Mouse (Mus musculus) liver, embryonic 12.5 days (tissue): ENCODE measurements around the gene Olfr561. TPM values are rescaled to one million over a fixed set of nuclear protein-coding genes. Genes with fewer than 3 reads are reported as not detected.

ENCODE experiments used
- ATAC-seq: fragments of 200-750 bp; cut with Nextera tagmentation; 2 replicates; pipeline ENCODE4 v1.8.0; 2017; ENCODE audit warnings: moderate number of reproducible peaks, mild to moderate bottlenecking, moderate library complexity
- H3K27ac ChIP-seq: fragments of 300-500 bp; sonication (generic); 2 replicates; pipeline ENCODE4 v1.5.1; 2016; ENCODE audit warnings: mild to moderate bottlenecking
- H3K27me3 ChIP-seq: fragments of 300-500 bp; sonication (generic); replicated peaks from 2 replicates; pipeline ENCODE4 v1.6.1; 2016; ENCODE audit warnings: mild to moderate bottlenecking, moderate library complexity
- H3K36me3 ChIP-seq: fragments of 300-500 bp; sonication (generic); 2 replicates; pipeline ENCODE4 v1.6.1; 2016; ENCODE audit warnings: mild to moderate bottlenecking, moderate library complexity
- H3K4me1 ChIP-seq: fragments of 300-500 bp; sonication (generic); 2 replicates; pipeline ENCODE4 v1.6.1; 2016
- H3K4me2 ChIP-seq: fragments of 300-500 bp; sonication (generic); 2 replicates; pipeline ENCODE4 v1.6.1; 2016; ENCODE audit warnings: mild to moderate bottlenecking, moderate library complexity
- H3K4me3 ChIP-seq: fragments of 300-500 bp; sonication (generic); 2 replicates; pipeline ENCODE4 v1.5.1; 2016; ENCODE audit warnings: mild to moderate bottlenecking, moderate library complexity
- H3K9ac ChIP-seq: fragments of 300-500 bp; sonication (generic); 2 replicates; pipeline ENCODE4 v1.6.1; 2016; ENCODE audit warnings: mild to moderate bottlenecking, moderate library complexity
- H3K9me3 ChIP-seq: fragments of 300-500 bp; sonication (generic); replicated peaks from 2 replicates; pipeline ENCODE4 v1.6.1; 2016; ENCODE audit warnings: mild to moderate bottlenecking, moderate library complexity
- WGBS: fragments of 180-500 bp; shearing (Covaris S2); methylation state at CpG from one replicate; pipeline ENCODE4 v1.1.7; 2016; ENCODE audit not compliant: insufficient replicate concordance; 5-methylcytosine and 5-hydroxymethylcytosine counted together
- polyA plus RNA-seq: library from polyadenylated mRNA; unstranded; fragments of >200 nt; fragmentation: Nextera tagmentation; extraction: Ambion mirVana; gene quantifications from 2 replicates; pipeline ENCODE4 v1.2.1, GENCODE M21; 2016

The Olfr561 gene
- not detected in 2 replicates for polyA plus RNA-seq

DNA sequence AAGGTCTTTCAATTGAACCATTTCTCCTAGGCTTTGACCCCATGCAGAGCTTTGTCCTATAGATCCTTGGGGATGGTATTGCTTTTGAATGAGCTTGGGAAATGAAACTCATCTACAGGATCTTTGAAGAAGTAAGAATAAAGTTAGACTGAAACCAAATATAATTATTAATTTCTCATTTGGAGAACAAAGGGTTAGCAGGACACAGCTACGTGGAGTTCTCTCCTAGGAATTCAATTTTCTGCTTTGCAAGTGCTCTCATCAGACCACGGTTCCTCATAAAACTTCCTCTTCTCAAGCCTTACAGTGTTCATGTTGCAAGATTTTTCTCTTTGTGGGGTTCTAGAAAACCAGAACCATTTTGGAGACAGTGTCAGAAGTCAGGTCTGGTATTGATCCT is at the start of gene Olfr561:
TSS of gene Olfr561 (plus strand) at position 301 of the 400 bp plus-strand sequence.
- 33% methylated on average over 2 of the region's 2 CpGs for WGBS
- no peak for ATAC-seq
- H3K9me3 ChIP-seq = no peaks in the 10 kb centered on the region

DNA sequence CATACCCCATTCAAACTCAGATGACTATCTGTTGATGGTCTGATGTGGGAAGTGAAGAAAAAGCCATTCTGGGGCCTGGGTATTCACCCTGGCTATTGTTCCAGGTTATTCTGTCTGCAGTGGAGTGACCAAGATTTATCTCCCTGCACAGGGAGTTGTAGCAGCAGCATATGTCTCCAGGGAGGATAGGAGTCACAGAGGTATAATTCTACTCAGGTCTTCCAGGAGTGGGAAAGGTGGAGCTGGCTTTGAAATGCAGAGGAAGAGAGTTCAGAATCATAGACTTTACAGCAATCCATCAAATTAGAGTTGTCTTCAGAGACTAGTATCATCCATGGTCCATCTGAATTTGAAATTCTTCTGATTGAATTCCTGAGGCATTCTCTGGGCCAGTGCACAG is 43.6 kb upstream of the Olfr561 start, which contains the start of gene Olfr559:
TSS of gene Olfr559 (minus strand) at position 101 of the 400 bp plus-strand sequence.
- Histone ChIP-seq H3K9ac (no peak within 1 kb of the TSS), H3K9me3 (no peaks in the 10 kb centered on the region), H3K4me2 (no peak within 1 kb of the TSS), H3K4me3 (no peak within 1 kb of the TSS), H3K36me3 (no peaks in the 10 kb centered on the region), H3K27ac (no peak within 1 kb of the TSS), H3K27me3 (no peaks in the 10 kb centered on the region), H3K4me1 (no peaks in the 10 kb centered on the region)
- no peak for ATAC-seq

More for the DNA sequence above, at the start of gene Olfr561:
- Histone ChIP-seq H3K4me2 (no peak within 1 kb of the TSS), H3K4me3 (no peak within 1 kb of the TSS), H3K27me3 (no peaks in the 10 kb centered on the region), H3K27ac (no peak within 1 kb of the TSS), H3K36me3 (no peaks in the 10 kb centered on the region), H3K9ac (no peak within 1 kb of the TSS), H3K4me1 (no peaks in the 10 kb centered on the region)

DNA sequence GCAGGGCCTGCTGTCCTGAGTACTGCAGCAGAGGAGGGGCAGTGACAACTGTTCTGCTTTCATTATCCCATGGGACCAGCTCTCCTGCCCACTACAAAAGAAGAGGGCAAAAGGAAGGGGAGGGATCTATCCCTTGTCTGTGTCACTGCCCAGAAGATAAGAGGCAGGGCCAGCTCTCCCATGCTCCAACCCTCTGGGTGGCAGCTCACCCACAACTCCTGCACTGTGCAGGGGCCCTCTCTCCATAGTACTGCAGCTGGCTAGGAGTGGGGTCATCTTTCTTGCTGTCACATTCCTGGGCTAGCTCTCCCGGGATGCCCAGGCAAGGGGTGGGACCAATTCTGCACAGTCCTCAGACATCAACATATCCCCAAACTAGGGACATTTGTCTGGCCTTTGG is 37.2 kb upstream of the Olfr561 start:
- Histone ChIP-seq H3K4me2 (no peak overlapping the region), H3K4me3 (no peak overlapping the region), H3K9ac (no peak overlapping the region), H3K27me3 (no peaks in the 10 kb centered on the region), H3K4me1 (no peaks in the 10 kb centered on the region), H3K9me3 (no peaks in the 10 kb centered on the region), H3K27ac (no peak overlapping the region), H3K36me3 (no peaks in the 10 kb centered on the region)
- WGBS = 60% methylated on average over 1 of the region's 1 CpGs
- ATAC-seq = no peak

DNA sequence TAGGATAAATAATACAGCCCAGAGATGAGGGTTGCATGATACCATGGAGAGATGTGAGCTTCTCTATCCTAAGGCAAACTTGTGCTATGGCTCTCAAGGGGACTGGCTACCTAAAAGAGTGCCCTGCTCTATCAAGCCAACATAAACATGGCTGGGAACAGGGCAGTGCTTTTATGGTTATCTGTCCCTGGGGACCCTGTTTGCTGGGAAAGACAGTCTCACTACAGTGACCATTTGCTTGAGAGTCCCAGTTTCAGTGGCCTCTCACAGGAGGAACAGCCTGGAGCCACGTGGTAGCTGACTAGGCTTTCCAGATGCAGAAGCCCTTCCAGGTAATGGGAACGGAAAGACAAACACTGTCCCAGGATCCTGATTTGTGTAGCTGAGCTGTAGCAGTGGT is 33.3 kb upstream of the Olfr561 start:
- Histone ChIP-seq H3K4me2 (no peak overlapping the region), H3K4me3 (no peak overlapping the region), H3K36me3 (no peaks in the 10 kb centered on the region), H3K4me1 (no peaks in the 10 kb centered on the region), H3K27me3 (no peaks in the 10 kb centered on the region), H3K9me3 (no peaks in the 10 kb centered on the region), H3K9ac (no peak overlapping the region), H3K27ac (no peak overlapping the region)
- ATAC-seq = no peak
- WGBS = 42% methylated on average over 2 of the region's 2 CpGs

DNA sequence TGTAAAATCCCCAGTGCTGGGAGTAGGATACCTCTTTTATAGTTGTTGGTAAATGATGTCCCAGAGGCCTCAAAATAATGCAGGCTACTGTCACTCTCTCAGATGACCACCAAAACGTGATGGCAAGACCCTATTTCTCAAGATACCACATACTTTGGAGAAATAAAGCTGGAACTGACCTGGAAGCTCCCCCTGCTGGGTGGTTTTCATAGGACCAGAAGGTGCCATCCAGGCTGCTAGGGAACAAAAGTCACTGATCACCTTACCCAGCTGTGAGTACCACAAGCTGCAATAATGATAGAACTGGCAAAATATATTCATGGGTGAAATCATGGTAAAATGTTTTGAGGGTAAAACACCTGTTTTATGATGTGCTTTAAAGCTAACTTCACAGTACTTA is 18.9 kb upstream of the Olfr561 start:
- no peaks in the 10 kb centered on the region for H3K9me3 ChIP-seq
- H3K4me3 ChIP-seq = no peak overlapping the region
- 11% methylated on average over 1 of the region's 1 CpGs for WGBS
- no peak for ATAC-seq
- H3K27me3 ChIP-seq = no peaks in the 10 kb centered on the region
- H3K4me1 ChIP-seq = no peaks in the 10 kb centered on the region
- no peak overlapping the region for H3K4me2 ChIP-seq
- no peak overlapping the region for H3K9ac ChIP-seq
- no peaks in the 10 kb centered on the region for H3K36me3 ChIP-seq
- H3K27ac ChIP-seq = no peak overlapping the region

DNA sequence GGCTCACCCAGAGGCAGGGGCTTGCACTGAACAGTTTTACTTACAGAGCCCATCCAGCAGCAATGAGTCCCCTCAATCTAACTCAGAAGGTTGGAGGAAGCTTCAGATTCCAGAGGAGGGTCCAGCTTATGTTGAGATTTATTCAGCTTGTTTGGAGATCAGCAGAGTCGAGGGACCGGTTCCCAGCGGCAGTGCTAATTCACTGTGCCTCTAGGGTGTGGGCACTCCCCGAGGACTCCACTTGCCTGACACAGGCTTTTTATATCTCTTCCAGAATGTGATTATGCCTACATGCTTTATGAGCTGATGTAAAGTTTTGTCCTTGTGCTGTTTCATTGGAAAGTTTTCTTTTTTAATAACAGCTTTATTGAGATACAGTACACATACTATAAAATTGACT is 11.8 kb upstream of the Olfr561 start, which contains the start of the genes Olfr560 and Olfr78:
TSS of gene Olfr560 (minus strand) at position 101 of the 400 bp plus-strand sequence.
TSS of gene Olfr78 (minus strand) at position 206 of the 400 bp plus-strand sequence.
- WGBS = 68% methylated on average over 4 of the region's 4 CpGs
- ATAC-seq = no peak
- Histone ChIP-seq H3K9ac (no peak within 1 kb of the TSS), H3K4me2 (no peak within 1 kb of the TSS), H3K4me3 (no peak within 1 kb of the TSS), H3K27ac (no peak within 1 kb of the TSS), H3K4me1 (no peaks in the 10 kb centered on the region), H3K36me3 (no peaks in the 10 kb centered on the region), H3K27me3 (no peaks in the 10 kb centered on the region), H3K9me3 (no peaks in the 10 kb centered on the region)

DNA sequence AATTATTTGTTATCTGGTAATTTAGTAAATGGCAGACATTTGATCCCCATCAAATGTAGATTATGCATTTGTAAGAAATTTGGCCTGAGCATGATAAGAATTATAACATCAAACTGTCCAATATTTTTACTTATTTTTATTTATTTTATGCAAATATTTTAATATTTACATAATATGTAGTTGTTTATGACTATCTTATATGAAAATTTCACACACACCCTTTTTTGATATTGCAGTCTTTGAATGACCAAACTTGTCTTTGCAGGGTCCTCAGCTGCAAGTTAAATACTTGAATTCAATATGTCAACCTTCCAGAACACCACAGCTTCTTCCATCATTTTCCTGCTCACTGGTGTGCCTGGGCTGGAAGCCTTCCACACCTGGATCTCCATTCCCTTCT is 32.2 kb downstream of the Olfr561 start, which contains the start of gene Olfr564:
TSS of gene Olfr564 (plus strand) at position 301 of the 400 bp plus-strand sequence.
- Histone ChIP-seq H3K4me2 (no peak within 1 kb of the TSS), H3K4me1 (no peaks in the 10 kb centered on the region), H3K27ac (no peak within 1 kb of the TSS), H3K9me3 (no peaks in the 10 kb centered on the region), H3K9ac (no peak within 1 kb of the TSS), H3K27me3 (no peaks in the 10 kb centered on the region), H3K4me3 (no peak within 1 kb of the TSS), H3K36me3 (no peaks in the 10 kb centered on the region)
- no peak for ATAC-seq

Other genes with a start within 250 kb of the Olfr561 start
- gene Olfr547, start 236.5 kb upstream of the Olfr561 start, polyA plus RNA-seq = not detected in 2 replicates
- gene Olfr548-ps1, start 230.3 kb upstream of the Olfr561 start, polyA plus RNA-seq = not detected in 2 replicates
- gene Olfr549, start 221.4 kb upstream of the Olfr561 start, polyA plus RNA-seq = not detected in 2 replicates
- gene Trim21, start 205.7 kb upstream of the Olfr561 start, polyA plus RNA-seq = 0.49 and 0.62 TPM in 2 replicates
- not detected in 2 replicates for gene Olfr550, start 199.8 kb upstream of the Olfr561 start, polyA plus RNA-seq
- gene Olfr551, start 179.3 kb upstream of the Olfr561 start, polyA plus RNA-seq = not detected in 2 replicates
- gene Olfr552, start 173.5 kb upstream of the Olfr561 start, polyA plus RNA-seq = not detected in 2 replicates
- gene Olfr553, start 153.0 kb upstream of the Olfr561 start, polyA plus RNA-seq = not detected in 2 replicates
- gene Olfr554, start 132.8 kb upstream of the Olfr561 start, polyA plus RNA-seq = not detected in 2 replicates
- not detected in 2 replicates for gene Olfr555, start 112.4 kb upstream of the Olfr561 start, polyA plus RNA-seq
- gene Olfr556, start 106.3 kb upstream of the Olfr561 start, polyA plus RNA-seq = not detected in 2 replicates
- 2.2 and 2.7 TPM in 2 replicates for gene Trim68, start 83.9 kb upstream of the Olfr561 start, polyA plus RNA-seq
- not detected in 2 replicates for gene Olfr557, start 75.3 kb upstream of the Olfr561 start, polyA plus RNA-seq
- not detected in 2 replicates for gene Olfr558, start 69.0 kb upstream of the Olfr561 start, polyA plus RNA-seq
- gene Olfr33, start 52.2 kb upstream of the Olfr561 start, polyA plus RNA-seq = not detected in 2 replicates
- gene Olfr559, start 43.7 kb upstream of the Olfr561 start, polyA plus RNA-seq = not detected in 2 replicates
- gene Olfr560, start 11.9 kb upstream of the Olfr561 start, polyA plus RNA-seq = not detected in 2 replicates
- not detected in 2 replicates for gene Olfr78, start 11.8 kb upstream of the Olfr561 start, polyA plus RNA-seq
- gene Olfr564, start 32.3 kb downstream of the Olfr561 start, polyA plus RNA-seq = not detected in 2 replicates
- gene Olfr566, start 87.5 kb downstream of the Olfr561 start, polyA plus RNA-seq = not detected in 2 replicates
- not detected in 2 replicates for gene Olfr568, start 105.9 kb downstream of the Olfr561 start, polyA plus RNA-seq
- gene Olfr569, start 119.7 kb downstream of the Olfr561 start, polyA plus RNA-seq = not detected in 2 replicates
- gene Olfr570, start 123.4 kb downstream of the Olfr561 start, polyA plus RNA-seq = not detected in 2 replicates
- not detected in 2 replicates for gene Olfr571, start 146.3 kb downstream of the Olfr561 start, polyA plus RNA-seq
- gene Olfr572, start 153.2 kb downstream of the Olfr561 start, polyA plus RNA-seq = not detected in 2 replicates
- gene Olfr573-ps1, start 171.4 kb downstream of the Olfr561 start, polyA plus RNA-seq = not detected in 2 replicates
- not detected in 2 replicates for gene Olfr574, start 177.2 kb downstream of the Olfr561 start, polyA plus RNA-seq
- gene Olfr575, start 187.6 kb downstream of the Olfr561 start, polyA plus RNA-seq = not detected in 2 replicates
- not detected in 2 replicates for gene Olfr576, start 191.4 kb downstream of the Olfr561 start, polyA plus RNA-seq
- gene Olfr577, start 204.7 kb downstream of the Olfr561 start, polyA plus RNA-seq = not detected in 2 replicates
- gene Olfr578, start 218.1 kb downstream of the Olfr561 start, polyA plus RNA-seq = not detected in 2 replicates